Mouse (Mus musculus) megakaryocyte, embryonic 14.5 days (primary cell): ENCODE measurements around the gene Bag6.

ENCODE experiments used
- FLI1 ChIP-seq: IDR thresholded peaks from 2 replicates; pipeline ENCODE4 v1.6.1; 2012; ENCODE audit warnings: low read length, inconsistent platforms, mixed read lengths
- GATA1 ChIP-seq: IDR thresholded peaks from 3 replicates; pipeline ENCODE4 v1.6.1; 2012; ENCODE audit warnings: mixed read lengths, low read length, inconsistent platforms, borderline replicate concordance

- no peak for TF ChIP-seq GATA1
- no peak for TF ChIP-seq FLI1
Measured at GRCm38 (mm10) chr17:35192924-35193323, 57.9 kb downstream of the Bag6 start.
